Mouse (Mus musculus): ENCODE results near the gene Hsd17b10. TPM values are rescaled to one million over a fixed set of nuclear protein-coding genes. Genes with fewer than 3 reads are reported as not detected.
A peak's percentile ranks its signal among the peaks of the same experiment; 100 is the strongest.

Gene Hsd17b10
- polyA plus RNA-seq, 1 experiment = 33.8 TPM

- TF ChIP-seq POLR2A (IDR thresholded peaks at IDR 0.05; ENCODE audit: low read depth, low read length) (peak; percentile 19; the same call in 1 of the 2 replicates), CTCF (IDR thresholded peaks at IDR 0.05; ENCODE audit: extremely low read depth, insufficient read length, insufficient replicate concordance, low read depth, low read length) (no peak)
- peaks cover 3% of the 10 kb centered on the region; the same call in 1 of the 2 replicates for H3K4me1 ChIP-seq (ENCODE audit: control insufficient read depth, insufficient read depth, insufficient read length, low read length)
- H3K36me3 ChIP-seq (ENCODE audit: control insufficient read depth, insufficient read depth, low read length) = no peaks in the 10 kb centered on the region
- peak within 1 kb of the TSS; percentile 95 for H3K4me3 ChIP-seq (ENCODE audit: low read depth, low read length)
- peak within 1 kb of the TSS; percentile 90 for H3K27ac ChIP-seq (ENCODE audit: insufficient read depth, low read depth, low read length)
- WGBS = 15% methylated on average over 62 of the region's 64 CpGs
- H3K27me3 ChIP-seq (ENCODE audit: control insufficient read depth, insufficient read depth, low read length) = no peaks in the 10 kb centered on the region
Measured at GRCm38 (mm10) chrX:152016151-152017145, 14.8 kb downstream of the Hsd17b10 start, which contains the start of the genes Ribc1 and Smc1a. Gene Ribc1, minus strand, starts transcription at chrX:152016295. Gene Smc1a, plus strand, starts transcription at chrX:152016428.

- TF ChIP-seq CTCF (IDR thresholded peaks at IDR 0.05; ENCODE audit: extremely low read depth, insufficient read length, insufficient replicate concordance, low read depth, low read length) = no peak
- no peak for TF ChIP-seq POLR2A (IDR thresholded peaks at IDR 0.05; ENCODE audit: low read depth, low read length)
- no peak overlapping the region for H3K27ac ChIP-seq (ENCODE audit: insufficient read depth, low read depth, low read length)
- no peaks in the 10 kb centered on the region for H3K27me3 ChIP-seq (ENCODE audit: control insufficient read depth, insufficient read depth, low read length)
- WGBS = 16% methylated on average over 14 of the region's 14 CpGs
- peaks cover 3% of the 10 kb centered on the region; the same call in 1 of the 2 replicates for H3K4me1 ChIP-seq (ENCODE audit: control insufficient read depth, insufficient read depth, insufficient read length, low read length)
- no peaks in the 10 kb centered on the region for H3K36me3 ChIP-seq (ENCODE audit: control insufficient read depth, insufficient read depth, low read length)
- H3K4me3 ChIP-seq (ENCODE audit: low read depth, low read length) = peak overlapping the region; percentile 95
Measured at GRCm38 (mm10) chrX:152017186-152017585, 15.5 kb downstream of the Hsd17b10 start.

- Histone ChIP-seq H3K4me1 (ENCODE audit: control insufficient read depth, insufficient read depth, insufficient read length, low read length) (peaks cover 3% of the 10 kb centered on the region; the same call in 1 of the 2 replicates), H3K27ac (ENCODE audit: insufficient read depth, low read depth, low read length) (no peak overlapping the region), H3K4me3 (ENCODE audit: low read depth, low read length) (no peak overlapping the region), H3K27me3 (ENCODE audit: control insufficient read depth, insufficient read depth, low read length) (no peaks in the 10 kb centered on the region), H3K36me3 (ENCODE audit: control insufficient read depth, insufficient read depth, low read length) (peaks cover 4% of the 10 kb centered on the region; the same call in 1 of the 2 replicates)
- TF ChIP-seq CTCF (IDR thresholded peaks at IDR 0.05; ENCODE audit: extremely low read depth, insufficient read length, insufficient replicate concordance, low read depth, low read length) (no peak), POLR2A (IDR thresholded peaks at IDR 0.05; ENCODE audit: low read depth, low read length) (no peak)
- 69% methylated on average over 2 of the region's 2 CpGs for WGBS
Measured at GRCm38 (mm10) chrX:152019294-152019693, 17.6 kb downstream of the Hsd17b10 start.

GRCm38 (mm10) chrX:152039865-152040264, 38.2 kb downstream of the Hsd17b10 start:
- no peak overlapping the region for H3K4me3 ChIP-seq (ENCODE audit: low read depth, low read length)

GRCm38 (mm10) chrX:152047230-152047629, 45.6 kb downstream of the Hsd17b10 start:
- TF ChIP-seq POLR2A (IDR thresholded peaks at IDR 0.05; ENCODE audit: low read depth, low read length) (no peak), CTCF (IDR thresholded peaks at IDR 0.05; ENCODE audit: extremely low read depth, insufficient read length, insufficient replicate concordance, low read depth, low read length) (no peak)
- no peak overlapping the region for H3K4me3 ChIP-seq (ENCODE audit: low read depth, low read length)
- H3K27ac ChIP-seq (ENCODE audit: insufficient read depth, low read depth, low read length) = no peak overlapping the region
- H3K27me3 ChIP-seq (ENCODE audit: control insufficient read depth, insufficient read depth, low read length) = no peaks in the 10 kb centered on the region
- H3K36me3 ChIP-seq (ENCODE audit: control insufficient read depth, insufficient read depth, low read length) = peaks cover 18% of the 10 kb centered on the region
- H3K4me1 ChIP-seq (ENCODE audit: control insufficient read depth, insufficient read depth, insufficient read length, low read length) = no peaks in the 10 kb centered on the region

More at GRCm38 (mm10) chrX:152039865-152040264, 38.2 kb downstream of the Hsd17b10 start:
- Histone ChIP-seq H3K27ac (ENCODE audit: insufficient read depth, low read depth, low read length) (no peak overlapping the region), H3K4me1 (ENCODE audit: control insufficient read depth, insufficient read depth, insufficient read length, low read length) (no peaks in the 10 kb centered on the region), H3K27me3 (ENCODE audit: control insufficient read depth, insufficient read depth, low read length) (no peaks in the 10 kb centered on the region), H3K36me3 (ENCODE audit: control insufficient read depth, insufficient read depth, low read length) (peaks cover 16% of the 10 kb centered on the region)
- no peak for TF ChIP-seq CTCF (IDR thresholded peaks at IDR 0.05; ENCODE audit: extremely low read depth, insufficient read length, insufficient replicate concordance, low read depth, low read length)
- no peak for TF ChIP-seq POLR2A (IDR thresholded peaks at IDR 0.05; ENCODE audit: low read depth, low read length)

GRCm38 (mm10) chrX:152052546-152052945, 50.9 kb downstream of the Hsd17b10 start:
- H3K4me3 ChIP-seq (ENCODE audit: low read depth, low read length) = no peak overlapping the region
- TF ChIP-seq POLR2A (IDR thresholded peaks at IDR 0.05; ENCODE audit: low read depth, low read length) (no peak), CTCF (IDR thresholded peaks at IDR 0.05; ENCODE audit: extremely low read depth, insufficient read length, insufficient replicate concordance, low read depth, low read length) (no peak)
- no peak overlapping the region for H3K27ac ChIP-seq (ENCODE audit: insufficient read depth, low read depth, low read length)
- H3K27me3 ChIP-seq (ENCODE audit: control insufficient read depth, insufficient read depth, low read length) = no peaks in the 10 kb centered on the region
- H3K4me1 ChIP-seq (ENCODE audit: control insufficient read depth, insufficient read depth, insufficient read length, low read length) = no peaks in the 10 kb centered on the region
- WGBS = 80% methylated on average over 3 of the region's 3 CpGs
- H3K36me3 ChIP-seq (ENCODE audit: control insufficient read depth, insufficient read depth, low read length) = peaks cover 16% of the 10 kb centered on the region

Other genes starting within 250 kb of the Hsd17b10 start
- gene Huwe1, start 201.0 kb upstream of the Hsd17b10 start, polyA plus RNA-seq (2012; rRNA removed) = 28.7 and 36.2 TPM in 2 replicates
- gene Ribc1, start 14.4 kb downstream of the Hsd17b10 start, polyA plus RNA-seq (2012; rRNA removed) = 0.33 and 0.67 TPM in 2 replicates
- gene Smc1a, start 14.6 kb downstream of the Hsd17b10 start, polyA plus RNA-seq (2012; rRNA removed) = 4.5 and 10.4 TPM in 2 replicates
- gene Iqsec2, start 142.4 kb downstream of the Hsd17b10 start, polyA plus RNA-seq (2012; rRNA removed) = 9.2 and 16.1 TPM in 2 replicates
- 48.5 and 57.5 TPM in 2 replicates for gene Kdm5c, start 231.2 kb downstream of the Hsd17b10 start, polyA plus RNA-seq (2012; rRNA removed)